Mouse (Mus musculus): ENCODE measurements around the gene Hist1h3a. TPM values are rescaled to one million over a fixed set of nuclear protein-coding genes. Genes with fewer than 3 reads are reported as not detected.

Hist1h3a gene
- polyA plus RNA-seq, 1 experiment from 2014 or later: 4.7 TPM

DNA sequence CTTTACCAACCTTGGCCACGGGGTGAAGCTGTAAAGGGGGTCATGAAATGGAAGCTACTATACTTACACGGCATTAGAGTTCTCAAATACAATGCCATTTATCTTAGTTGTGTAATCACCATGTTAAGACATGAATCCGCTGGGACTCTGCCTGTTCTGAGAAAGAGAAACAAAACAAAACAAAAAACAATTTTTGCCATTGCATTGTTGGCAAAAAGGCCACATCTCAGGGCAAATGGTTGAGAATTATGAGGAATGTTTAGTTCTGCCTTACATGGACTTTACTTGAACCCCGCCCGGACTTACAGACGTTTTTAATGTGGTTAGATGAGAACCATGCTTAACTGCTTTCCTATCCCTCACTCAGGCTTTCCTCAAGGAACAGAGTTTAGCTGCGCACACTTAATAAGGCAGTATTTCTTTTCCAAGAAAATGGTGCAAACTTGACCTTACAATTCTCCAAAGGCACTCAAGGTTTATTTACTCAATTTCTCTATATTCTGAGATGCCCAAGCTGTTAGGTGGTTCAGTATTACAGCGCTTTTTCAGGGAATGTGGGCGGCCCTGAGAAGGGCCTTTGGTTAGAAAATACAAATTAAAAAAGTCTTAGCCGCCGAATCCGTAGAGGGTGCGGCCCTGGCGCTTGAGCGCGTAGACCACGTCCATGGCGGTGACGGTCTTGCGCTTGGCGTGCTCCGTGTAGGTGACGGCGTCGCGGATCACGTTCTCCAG is 1.8 kb downstream of the Hist1h3a start:
- DNase-seq (ENCODE audit: low spot score): peak; percentile 38

DNA sequence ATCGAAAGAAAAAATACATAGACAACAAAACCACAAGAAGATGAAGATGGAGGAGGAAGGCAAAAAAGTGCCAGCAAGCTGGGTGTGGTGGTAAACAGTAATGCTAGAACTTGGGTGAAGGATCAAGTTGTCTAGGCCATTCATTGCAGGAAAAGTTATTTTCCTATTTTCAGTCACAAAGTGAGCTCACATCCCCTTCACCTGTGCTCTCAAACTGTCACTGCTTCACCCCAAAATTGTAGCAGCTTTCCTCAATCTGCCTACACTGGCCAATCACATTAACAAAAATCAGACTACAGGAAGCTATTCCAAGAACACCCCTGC is 2.3 kb downstream of the Hist1h3a start:
- DNase-seq (ENCODE audit: low spot score) (no peak), ATAC-seq (no peak)
- Histone ChIP-seq H3K4me2 (ENCODE audit: low read length) (peak overlapping the region; percentile 89), H3K9me3 (replicated peaks; ENCODE audit: control insufficient read depth, low read length) (no peaks in the 10 kb centered on the region), H3K9ac (ENCODE audit: low read length) (peak overlapping the region; percentile 64), H3K4me3 (ENCODE audit: low read depth, low read length) (peak overlapping the region; percentile 53; the same call in 1 of the 2 replicates), H3K27ac (ENCODE audit: low read depth, low read length) (peak overlapping the region; percentile 88; the same call in 1 of the 2 replicates), H3K27me3 (replicated peaks; ENCODE audit: control insufficient read depth, insufficient read depth, low read length) (no peaks in the 10 kb centered on the region), H3K36me3 (ENCODE audit: control insufficient read depth, insufficient read depth, low read length) (no peaks in the 10 kb centered on the region), H3K4me1 (ENCODE audit: control insufficient read depth, insufficient read depth, low read length) (peaks cover 31% of the 10 kb centered on the region)
- WGBS: 84% methylated on average over 1 of the region's 1 CpGs

More for the DNA sequence above, 1.8 kb downstream of the Hist1h3a start:
- Histone ChIP-seq H3K9ac (ENCODE audit: low read length) (peak overlapping the region; percentile 64), H3K27me3 (replicated peaks; ENCODE audit: control insufficient read depth, insufficient read depth, low read length) (no peaks in the 10 kb centered on the region), H3K4me3 (ENCODE audit: low read depth, low read length) (peak overlapping the region; percentile 53), H3K36me3 (ENCODE audit: control insufficient read depth, insufficient read depth, low read length) (no peaks in the 10 kb centered on the region), H3K9me3 (replicated peaks; ENCODE audit: control insufficient read depth, low read length) (no peaks in the 10 kb centered on the region), H3K4me1 (ENCODE audit: control insufficient read depth, insufficient read depth, low read length) (peaks cover 31% of the 10 kb centered on the region), H3K27ac (ENCODE audit: low read depth, low read length) (peak overlapping the region; percentile 88), H3K4me2 (ENCODE audit: low read length) (peak overlapping the region; percentile 89)
- ATAC-seq: no peak; the same call in 1 of the 2 replicates
- WGBS: 1% methylated on average over 18 of the region's 27 CpGs

DNA sequence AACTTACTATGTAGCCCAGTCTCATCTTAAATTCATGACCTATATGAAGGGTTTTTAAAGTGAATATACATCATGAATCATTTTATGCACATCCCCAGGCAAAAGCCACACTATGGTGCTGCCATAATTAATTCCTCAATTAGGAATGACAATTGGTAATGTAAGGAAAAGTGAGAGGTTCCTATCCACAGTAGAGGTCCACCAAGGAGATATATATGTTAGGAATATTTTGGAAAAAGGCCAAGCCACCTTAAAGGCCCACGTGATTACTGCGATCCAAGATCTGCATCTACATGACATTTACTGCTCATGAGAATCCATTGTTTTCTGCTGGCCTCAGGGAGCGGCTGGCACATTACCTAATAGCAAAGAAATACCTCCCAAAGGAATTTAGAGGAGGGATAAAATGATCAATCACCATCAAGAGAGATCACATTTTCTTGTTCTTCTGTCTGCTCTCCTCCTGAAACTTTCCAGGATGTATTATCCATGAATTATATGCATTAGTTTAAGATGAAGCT is 2.9 kb downstream of the Hist1h3a start:
- H3K27ac ChIP-seq (ENCODE audit: low read depth, low read length): no peak overlapping the region
- no peaks in the 10 kb centered on the region for H3K27me3 ChIP-seq (replicated peaks; ENCODE audit: control insufficient read depth, insufficient read depth, low read length)
- no peak overlapping the region for H3K9ac ChIP-seq (ENCODE audit: low read length)
- no peak overlapping the region for H3K4me3 ChIP-seq (ENCODE audit: low read depth, low read length)
- H3K36me3 ChIP-seq (ENCODE audit: control insufficient read depth, insufficient read depth, low read length): no peaks in the 10 kb centered on the region
- WGBS: 78% methylated on average over 3 of the region's 3 CpGs
- H3K4me2 ChIP-seq (ENCODE audit: low read length): no peak overlapping the region
- ATAC-seq: no peak
- peaks cover 27% of the 10 kb centered on the region for H3K4me1 ChIP-seq (ENCODE audit: control insufficient read depth, insufficient read depth, low read length)
- H3K9me3 ChIP-seq (replicated peaks; ENCODE audit: control insufficient read depth, low read length): no peaks in the 10 kb centered on the region
- DNase-seq (ENCODE audit: low spot score): no peak

DNA sequence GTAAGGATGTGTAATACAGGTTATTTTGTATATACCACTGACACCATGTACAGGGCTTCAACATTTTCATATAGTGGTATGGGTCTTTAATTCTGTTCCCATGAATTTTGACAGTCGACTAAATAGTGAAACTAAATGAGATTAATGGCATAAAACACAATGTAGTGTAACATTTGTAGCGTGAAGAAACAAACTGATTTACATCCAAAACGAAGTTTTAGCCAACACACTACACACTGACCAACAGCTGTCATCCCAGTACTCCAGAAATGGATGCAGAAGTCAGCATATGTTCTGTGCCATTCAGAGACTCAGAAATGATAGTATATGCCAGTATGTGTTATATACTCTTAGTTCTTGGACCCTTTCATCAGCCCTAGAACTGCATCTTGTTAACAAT is 4.3 kb downstream of the Hist1h3a start:
- no peak overlapping the region for H3K27ac ChIP-seq (ENCODE audit: low read depth, low read length)
- WGBS: 43% methylated on average over 3 of the region's 3 CpGs
- no peaks in the 10 kb centered on the region for H3K27me3 ChIP-seq (replicated peaks; ENCODE audit: control insufficient read depth, insufficient read depth, low read length)
- ATAC-seq (no peak), DNase-seq (ENCODE audit: low spot score) (no peak)
- H3K4me3 ChIP-seq (ENCODE audit: low read depth, low read length): no peak overlapping the region
- H3K36me3 ChIP-seq (ENCODE audit: control insufficient read depth, insufficient read depth, low read length): no peaks in the 10 kb centered on the region
- H3K4me1 ChIP-seq (ENCODE audit: control insufficient read depth, insufficient read depth, low read length): peaks cover 16% of the 10 kb centered on the region
- H3K9me3 ChIP-seq (replicated peaks; ENCODE audit: control insufficient read depth, low read length): no peaks in the 10 kb centered on the region
- H3K4me2 ChIP-seq (ENCODE audit: low read length): peak overlapping the region; percentile 67; the same call in 1 of the 2 replicates
- no peak overlapping the region for H3K9ac ChIP-seq (ENCODE audit: low read length)

DNA sequence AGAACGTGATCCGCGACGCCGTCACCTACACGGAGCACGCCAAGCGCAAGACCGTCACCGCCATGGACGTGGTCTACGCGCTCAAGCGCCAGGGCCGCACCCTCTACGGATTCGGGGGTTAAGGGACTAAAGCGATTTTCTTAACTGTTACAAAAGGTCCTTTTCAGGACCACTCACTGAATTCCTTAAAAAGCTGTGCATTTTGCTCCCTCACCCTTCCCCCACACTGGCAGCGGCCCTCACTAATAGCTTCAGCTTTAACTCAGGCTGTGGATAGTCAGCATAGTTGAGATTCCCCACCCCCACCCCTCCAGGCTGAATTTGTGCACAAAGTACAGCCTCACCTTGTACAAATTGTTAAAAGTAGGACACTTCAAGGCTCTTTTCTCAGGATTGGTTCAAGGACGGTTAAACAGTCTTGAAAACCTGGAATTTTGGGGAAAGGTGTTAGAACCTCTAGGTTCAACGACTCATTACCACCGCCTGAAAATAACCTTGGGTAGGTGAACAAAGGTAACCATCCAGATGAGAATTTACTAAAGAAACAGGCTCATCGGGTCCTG is 4.9 kb downstream of the Hist1h3a start:
- peak; percentile 13; the same call in 1 of the 2 replicates for ATAC-seq
- no peaks in the 10 kb centered on the region for H3K27me3 ChIP-seq (replicated peaks; ENCODE audit: control insufficient read depth, insufficient read depth, low read length)
- peaks cover 17% of the 10 kb centered on the region for H3K4me1 ChIP-seq (ENCODE audit: control insufficient read depth, insufficient read depth, low read length)
- peak overlapping the region; percentile 67 for H3K4me2 ChIP-seq (ENCODE audit: low read length)
- H3K9ac ChIP-seq (ENCODE audit: low read length): peak overlapping the region; percentile 61
- under 1% methylated on average over 15 of the region's 23 CpGs for WGBS
- DNase-seq (ENCODE audit: low spot score): peak; percentile 54
- H3K27ac ChIP-seq (ENCODE audit: low read depth, low read length): peak overlapping the region; percentile 85
- no peaks in the 10 kb centered on the region for H3K36me3 ChIP-seq (ENCODE audit: control insufficient read depth, insufficient read depth, low read length)
- H3K4me3 ChIP-seq (ENCODE audit: low read depth, low read length): peak overlapping the region; percentile 33
- no peaks in the 10 kb centered on the region for H3K9me3 ChIP-seq (replicated peaks; ENCODE audit: control insufficient read depth, low read length)

DNA sequence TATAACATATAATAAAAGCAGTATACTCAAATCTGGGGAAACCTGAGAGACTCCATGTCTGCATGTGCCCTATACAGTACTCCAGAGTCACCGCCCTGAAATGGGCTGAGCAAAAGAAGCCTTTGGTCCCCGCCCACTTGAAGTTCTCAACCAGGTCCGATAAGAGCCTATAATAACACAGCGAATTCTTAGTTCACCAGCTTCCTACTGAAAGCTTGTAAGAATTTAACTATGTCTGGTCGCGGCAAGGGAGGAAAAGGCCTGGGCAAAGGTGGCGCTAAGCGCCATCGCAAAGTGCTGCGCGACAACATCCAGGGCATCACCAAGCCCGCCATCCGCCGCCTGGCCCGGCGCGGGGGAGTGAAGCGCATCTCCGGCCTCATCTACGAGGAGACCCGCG is 5.4 kb downstream of the Hist1h3a start, which contains the start of gene Hist1h4b:
Gene Hist1h4b, plus strand, starts transcription at position 224 of the 400 bp plus-strand sequence.
- H3K9me3 ChIP-seq (replicated peaks; ENCODE audit: control insufficient read depth, low read length): no peaks in the 10 kb centered on the region
- H3K36me3 ChIP-seq (ENCODE audit: control insufficient read depth, insufficient read depth, low read length): no peaks in the 10 kb centered on the region
- no peaks in the 10 kb centered on the region for H3K27me3 ChIP-seq (replicated peaks; ENCODE audit: control insufficient read depth, insufficient read depth, low read length)
- H3K4me1 ChIP-seq (ENCODE audit: control insufficient read depth, insufficient read depth, low read length): peaks cover 17% of the 10 kb centered on the region
- ATAC-seq (peak; percentile 68), DNase-seq (ENCODE audit: low spot score) (peak; percentile 99)
- H3K4me2 ChIP-seq (ENCODE audit: low read length): peak within 1 kb of the TSS; percentile 67
- H3K27ac ChIP-seq (ENCODE audit: low read depth, low read length): peak within 1 kb of the TSS; percentile 85
- peak within 1 kb of the TSS; percentile 33 for H3K4me3 ChIP-seq (ENCODE audit: low read depth, low read length)
- 0% methylated on average over 17 of the region's 22 CpGs for WGBS
- H3K9ac ChIP-seq (ENCODE audit: low read length): peak within 1 kb of the TSS; percentile 61

DNA sequence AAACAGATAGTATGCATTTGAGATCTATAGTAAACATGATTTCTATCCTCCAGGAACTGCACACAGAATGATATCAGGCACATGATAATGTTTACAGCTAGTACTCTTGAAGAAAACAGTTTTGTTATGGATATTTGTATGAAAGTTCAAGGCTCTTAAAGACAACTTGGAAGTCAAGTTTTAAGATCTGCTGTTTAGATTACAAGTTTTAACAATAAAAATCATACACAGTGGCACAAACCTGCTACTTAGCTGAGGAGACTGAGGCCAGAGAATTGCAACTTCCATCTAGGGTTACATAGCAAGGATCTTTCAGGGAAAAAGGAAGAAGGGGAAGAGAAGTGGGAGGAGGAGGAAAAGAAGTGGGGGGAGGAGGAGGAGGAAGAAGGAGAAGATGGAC is 7.2 kb downstream of the Hist1h3a start:
- ATAC-seq (no peak), DNase-seq (ENCODE audit: low spot score) (no peak)
- no peaks in the 10 kb centered on the region for H3K9me3 ChIP-seq (replicated peaks; ENCODE audit: control insufficient read depth, low read length)
- H3K36me3 ChIP-seq (ENCODE audit: control insufficient read depth, insufficient read depth, low read length): no peaks in the 10 kb centered on the region
- H3K27ac ChIP-seq (ENCODE audit: low read depth, low read length): no peak overlapping the region
- H3K4me3 ChIP-seq (ENCODE audit: low read depth, low read length): no peak overlapping the region
- no peak overlapping the region for H3K9ac ChIP-seq (ENCODE audit: low read length)
- peaks cover 7% of the 10 kb centered on the region for H3K4me1 ChIP-seq (ENCODE audit: control insufficient read depth, insufficient read depth, low read length)
- H3K27me3 ChIP-seq (replicated peaks; ENCODE audit: control insufficient read depth, insufficient read depth, low read length): no peaks in the 10 kb centered on the region
- no peak overlapping the region for H3K4me2 ChIP-seq (ENCODE audit: low read length)

DNA sequence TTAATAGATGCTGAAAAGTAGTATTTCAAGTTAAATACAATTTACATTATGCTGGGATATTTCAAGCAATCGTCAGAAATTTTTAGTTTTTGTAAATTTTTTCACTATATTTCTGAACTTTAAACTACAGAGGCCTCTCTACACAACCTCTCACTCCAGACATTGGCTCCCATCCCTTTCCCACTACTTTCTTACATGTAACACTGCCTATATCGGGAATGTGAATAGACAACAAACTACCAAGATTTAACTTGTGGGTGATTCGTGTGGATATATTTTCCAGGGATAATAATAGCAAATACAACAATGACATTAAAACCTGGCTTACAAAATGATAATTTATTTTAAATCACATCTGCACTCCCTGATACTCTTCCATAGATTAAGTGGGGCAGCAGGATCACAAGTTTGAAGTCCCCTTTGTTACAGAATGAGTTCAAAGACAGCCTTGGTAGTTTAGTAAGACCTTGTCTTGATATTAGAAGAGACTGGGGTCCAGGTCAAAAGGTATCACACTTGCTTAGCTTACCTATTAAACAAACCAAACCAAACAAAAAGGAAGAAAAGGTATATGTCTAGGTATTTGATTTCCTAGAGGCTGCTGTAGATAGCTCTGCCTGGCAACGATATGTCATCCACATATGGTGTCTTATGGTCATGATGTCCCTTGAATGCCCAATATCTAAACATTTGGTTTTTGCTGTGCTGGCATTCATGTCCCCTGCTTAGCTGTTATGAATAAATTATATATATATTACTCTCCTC is 8.7 kb downstream of the Hist1h3a start:
- ATAC-seq (no peak), DNase-seq (ENCODE audit: low spot score) (no peak)
- 41% methylated on average over 4 of the region's 4 CpGs for WGBS
- Histone ChIP-seq H3K9me3 (replicated peaks; ENCODE audit: control insufficient read depth, low read length) (no peaks in the 10 kb centered on the region), H3K27me3 (replicated peaks; ENCODE audit: control insufficient read depth, insufficient read depth, low read length) (no peaks in the 10 kb centered on the region), H3K27ac (ENCODE audit: low read depth, low read length) (peak overlapping the region; percentile 65; the same call in 1 of the 2 replicates), H3K4me1 (ENCODE audit: control insufficient read depth, insufficient read depth, low read length) (peaks cover 6% of the 10 kb centered on the region), H3K36me3 (ENCODE audit: control insufficient read depth, insufficient read depth, low read length) (no peaks in the 10 kb centered on the region), H3K4me3 (ENCODE audit: low read depth, low read length) (peak overlapping the region; percentile 26), H3K4me2 (ENCODE audit: low read length) (peak overlapping the region; percentile 50; the same call in 1 of the 2 replicates), H3K9ac (ENCODE audit: low read length) (peak overlapping the region; percentile 54; the same call in 1 of the 2 replicates)
